Mouse (Mus musculus) heart, postnatal 25 days (tissue): ENCODE measurements around the gene Nop56. TPM values are rescaled to one million over a fixed set of nuclear protein-coding genes. Genes with fewer than 3 reads are reported as not detected.

ENCODE experiments used
- DNase-seq: peaks from one replicate; pipeline ENCODE4 v3.0.0; 2022; ENCODE audit warnings: low spot score
- intact Hi-C: fragments of 180-260 bp; cut with DNase I; formaldehyde crosslinking; loops from one replicate; pipeline ENCODE4 v1.15.1; 2025
- total RNA-seq, 2 experiments: library from RNA; stranded (reverse); gene quantifications; 2 replicates each; pipeline ENCODE4 v1.2.3; 2021

Nop56 gene
- total RNA-seq: 10 to 100 TPM; 32.2 to 35.8 TPM

GRCm38 (mm10) chr2:130274149-130274861, at the start of gene Nop56:
TSS of gene Nop56 (plus strand) at chr2:130274430.
- intact Hi-C loops: loop anchor here (2.0 to 10.0 kb wide), 2 partner anchors 96 to 470 kb away; partner anchors contain the start of genes Snrpb and Stk35
- peak; percentile 98 for DNase-seq

GRCm38 (mm10) chr2:130246912-130247311, 27.3 kb upstream of the Nop56 start:
- intact Hi-C loops: loop anchor here (2.0 to 10.0 kb wide), 2 partner anchors 178 to 342 kb away; no protein-coding TSS in a partner anchor
- DNase-seq: no peak

- DNase-seq: no peak
- intact Hi-C loops: loop anchor here (10.0 kb wide), 1 partner anchor 343 kb away; no protein-coding TSS in a partner anchor
Measured at GRCm38 (mm10) chr2:130248226-130248625, 26.0 kb upstream of the Nop56 start.

- no peak for DNase-seq
- intact Hi-C loops: no loop called here
Measured at GRCm38 (mm10) chr2:130256762-130257161, 17.5 kb upstream of the Nop56 start.

- intact Hi-C loops: no loop called here
- DNase-seq: no peak
Measured at GRCm38 (mm10) chr2:130260822-130261221, 13.4 kb upstream of the Nop56 start.

- no peak for DNase-seq
- intact Hi-C loops: no loop called here
Measured at GRCm38 (mm10) chr2:130261914-130262313, 12.3 kb upstream of the Nop56 start.

- intact Hi-C loops: no loop called here
- no peak for DNase-seq
Measured at GRCm38 (mm10) chr2:130262398-130262797, 11.8 kb upstream of the Nop56 start.

GRCm38 (mm10) chr2:130265520-130265919, 8.7 kb upstream of the Nop56 start:
- DNase-seq: no peak
- intact Hi-C loops: no loop called here

- intact Hi-C loops: no loop called here
- DNase-seq: no peak
Measured at GRCm38 (mm10) chr2:130268074-130268473, 6.2 kb upstream of the Nop56 start.

GRCm38 (mm10) chr2:130273732-130274131, 498 bp upstream of the Nop56 start:
- intact Hi-C loops: loop anchor here (2.0 to 10.0 kb wide), 2 partner anchors 95 to 469 kb away; partner anchors contain the start of genes Snrpb and Stk35
- DNase-seq: no peak

- intact Hi-C loops: loop anchor here (2.0 to 10.0 kb wide), 2 partner anchors 96 to 470 kb away; partner anchors contain the start of genes Snrpb and Stk35
- DNase-seq: no peak
Measured at GRCm38 (mm10) chr2:130274862-130275261, 632 bp downstream of the Nop56 start.

GRCm38 (mm10) chr2:130275649-130276048, 1.4 kb downstream of the Nop56 start:
- intact Hi-C loops: loop anchor here (2.0 to 10.0 kb wide), 2 partner anchors 97 to 471 kb away; partner anchors contain the start of genes Snrpb and Stk35
- DNase-seq: no peak

GRCm38 (mm10) chr2:130279600-130280091, 5.4 kb downstream of the Nop56 start:
- intact Hi-C loops: loop anchor here (10.0 kb wide), 1 partner anchor 475 kb away; the partner anchor contains the start of gene Stk35

GRCm38 (mm10) chr2:130280224-130280623, 6.0 kb downstream of the Nop56 start:
- intact Hi-C loops: no loop called here
- DNase-seq: no peak

More at GRCm38 (mm10) chr2:130279600-130280091, 5.4 kb downstream of the Nop56 start:
- no peak for DNase-seq

- intact Hi-C loops: no loop called here
- DNase-seq: no peak
Measured at GRCm38 (mm10) chr2:130280818-130281217, 6.6 kb downstream of the Nop56 start.

GRCm38 (mm10) chr2:130283854-130284654, 9.8 kb downstream of the Nop56 start, which contains the start of gene Idh3b:
TSS of gene Idh3b (minus strand) at chr2:130284547.
- intact Hi-C loops: no loop called here
- DNase-seq: peak; percentile 79

- DNase-seq: no peak
- intact Hi-C loops: no loop called here
Measured at GRCm38 (mm10) chr2:130289086-130289485, 14.9 kb downstream of the Nop56 start.

GRCm38 (mm10) chr2:130291434-130291833, 17.2 kb downstream of the Nop56 start:
- intact Hi-C loops: loop anchor here (1.0 kb wide), 1 partner anchor 71 kb away; no protein-coding TSS in a partner anchor
- no peak for DNase-seq

GRCm38 (mm10) chr2:130293009-130293408, 18.8 kb downstream of the Nop56 start:
- intact Hi-C loops: loop anchor here (2.0 kb wide), 1 partner anchor 118 kb away; no protein-coding TSS in a partner anchor
- no peak for DNase-seq

- intact Hi-C loops: loop anchor here (2.0 kb wide), 1 partner anchor 117 kb away; no protein-coding TSS in a partner anchor
- no peak for DNase-seq
Measured at GRCm38 (mm10) chr2:130293486-130293885, 19.3 kb downstream of the Nop56 start.
